Comparison of ENCODE assay signal across 32 mouse cellular contexts in genomic region chr11:82019793-82020192, GRCm38 (mm10). TPM values are rescaled to one million over a fixed set of nuclear protein-coding genes. Genes with fewer than 3 reads are reported as not detected.
DNase-seq lines count a peak whose midpoint lies in the region; ATAC-seq and TF ChIP-seq lines count a peak whose summit lies in the region.
"Had no signal": no experiment of that assay in that cellular context is flagged by ENCODE, and none has a peak within 500 bp of the region (broad histone marks: within the 10 kb centered on the region; RNA-seq: fewer than 3 reads in every experiment).

No protein-coding gene starts in this region.

- no peak for TF ChIP-seq EP300 in liver, postnatal 0 days (IDR thresholded peaks at IDR 0.05; ENCODE audit: low read depth)

- no peak for TF ChIP-seq CTCF in liver, adult 2 months (IDR thresholded peaks at IDR 0.05; ENCODE audit: low read depth, low read length)
- TF ChIP-seq CTCF in liver, postnatal 0 days (IDR thresholded peaks at IDR 0.05; ENCODE audit: low read depth), result no peak
- no peak for TF ChIP-seq CTCF in C2C12 (IDR thresholded peaks at IDR 0.05; ENCODE audit: control insufficient read depth, insufficient read depth, insufficient read length)

- DNase-seq in liver, adult 2 months (ENCODE audit: extremely low read depth, low read depth, low spot score), result peak; percentile 97
- DNase-seq in liver, postnatal 0 days, result no peak
- DNase-seq in 416B (ENCODE audit: low read depth), result peak; percentile 42
- peak; percentile 69 for DNase-seq in yolk sac, embryonic 10.5 days (ENCODE audit: low spot score)
- no peak for DNase-seq in T-cell, adult 2 months (ENCODE audit: low spot score)
- DNase-seq in adrenal gland, postnatal 14 days, result no peak
- DNase-seq: adrenal gland, adult 8-10 months; adrenal gland, postnatal 25 days; B cell, adult 2 months; cerebellum, adult 11 months; cerebellum, adult 18-20 months; cerebellum, adult 8-10 months; cerebellum, adult 9-11 months; cerebellum, postnatal 14 days; cerebellum, postnatal 36 days had no signal

- no peak for ATAC-seq in liver, postnatal 0 days
- ATAC-seq: activated CD4-positive, CD25-positive, alpha-beta regulatory T cell, adult 4 months; forebrain, embryonic 14.5 days; forebrain, embryonic 16.5 days had no signal

- no peaks in the 10 kb centered on the region for H3K27me3 ChIP-seq in liver, adult 2 months (ENCODE audit: control insufficient read depth, insufficient read depth, low read length)
- H3K27me3 ChIP-seq in liver, postnatal 0 days (ENCODE audit: insufficient read depth, low read length), result no peaks in the 10 kb centered on the region
- H3K27me3 ChIP-seq in C2C12 (ENCODE audit: control insufficient read depth, insufficient read depth, insufficient read length), result no peaks in the 10 kb centered on the region
- H3K27me3 ChIP-seq: embryonic facial prominence, embryonic 12.5 days; forebrain, embryonic 12.5 days had no signal

- no peak for TF ChIP-seq POLR2A in liver, adult 2 months (IDR thresholded peaks at IDR 0.05; ENCODE audit: extremely low read depth, insufficient read depth, low read length)

- no peaks in the 10 kb centered on the region for H3K79me3 ChIP-seq in C2C12 (ENCODE audit: low read depth)

- H3K4me2 ChIP-seq in liver, postnatal 0 days (ENCODE audit: low read depth, low read length), result no peak overlapping the region
- H3K4me2 ChIP-seq: embryonic facial prominence, embryonic 12.5 days; forebrain, embryonic 12.5 days had no signal

- no peak overlapping the region for H3K4me3 ChIP-seq in liver, adult 2 months (ENCODE audit: insufficient read depth, low read depth, low read length)
- H3K4me3 ChIP-seq in liver, postnatal 0 days (ENCODE audit: low read depth, low read length), result no peak overlapping the region
- no peak overlapping the region for H3K4me3 ChIP-seq in C2C12 (ENCODE audit: insufficient read depth, poor library complexity, severe bottlenecking)
- H3K4me3 ChIP-seq: embryonic facial prominence, embryonic 10.5 days; embryonic facial prominence, embryonic 12.5 days; erythroblast, embryonic 14.5 days; forebrain, embryonic 10.5 days; forebrain, embryonic 12.5 days had no signal

- H3K9me3 ChIP-seq in liver, postnatal 0 days (ENCODE audit: low read length), result no peaks in the 10 kb centered on the region
- H3K9me3 ChIP-seq: embryonic facial prominence, embryonic 10.5 days; embryonic facial prominence, embryonic 12.5 days; forebrain, embryonic 10.5 days; forebrain, embryonic 12.5 days had no signal

- H3K9ac ChIP-seq in liver, adult 2 months (ENCODE audit: low read depth, low read length), result no peak overlapping the region
- no peak overlapping the region for H3K9ac ChIP-seq in liver, postnatal 0 days (replicated peaks)
- H3K9ac ChIP-seq: embryonic facial prominence, embryonic 12.5 days; forebrain, embryonic 12.5 days had no signal

- no peaks in the 10 kb centered on the region for H3K79me2 ChIP-seq in liver, adult 2 months (ENCODE audit: control insufficient read depth, insufficient read depth, low read length)
- H3K79me2 ChIP-seq in C2C12 (ENCODE audit: control insufficient read depth, insufficient read depth), result no peaks in the 10 kb centered on the region

- H3K4me1 ChIP-seq in liver, adult 2 months (ENCODE audit: control insufficient read depth, insufficient read depth, low read length), result peaks cover 27% of the 10 kb centered on the region
- peaks cover 14% of the 10 kb centered on the region for H3K4me1 ChIP-seq in liver, postnatal 0 days (ENCODE audit: insufficient read depth)
- H3K4me1 ChIP-seq: embryonic facial prominence, embryonic 10.5 days; embryonic facial prominence, embryonic 12.5 days; forebrain, embryonic 10.5 days; forebrain, embryonic 12.5 days had no signal

- H3K27ac ChIP-seq in liver, adult 2 months (replicated peaks; ENCODE audit: insufficient read depth, low read depth, low read length), result peak overlapping the region; percentile 76
- no peak overlapping the region for H3K27ac ChIP-seq in liver, postnatal 0 days (ENCODE audit: low read depth)
- H3K27ac ChIP-seq: embryonic facial prominence, embryonic 10.5 days; embryonic facial prominence, embryonic 12.5 days; forebrain, embryonic 10.5 days; forebrain, embryonic 12.5 days had no signal

- no peak overlapping the region for H3ac ChIP-seq in C2C12 (ENCODE audit: control insufficient read depth, insufficient read length, low read depth)

- no peaks in the 10 kb centered on the region for H3K36me3 ChIP-seq in liver, adult 2 months (ENCODE audit: control insufficient read depth, insufficient read depth, low read length)
- H3K36me3 ChIP-seq in liver, postnatal 0 days (replicated peaks; ENCODE audit: insufficient read depth, low read length), result no peaks in the 10 kb centered on the region
- no peaks in the 10 kb centered on the region for H3K36me3 ChIP-seq in C2C12 (ENCODE audit: control insufficient read depth, insufficient read depth)
- H3K36me3 ChIP-seq: embryonic facial prominence, embryonic 10.5 days; embryonic facial prominence, embryonic 12.5 days; forebrain, embryonic 10.5 days; forebrain, embryonic 12.5 days had no signal

TF ChIP-seq in C2C12, 6 proteins besides CTCF, POLR2A, EP300 and RAD21:
- TF ChIP-seq CEBPB (IDR thresholded peaks at IDR 0.05; ENCODE audit: low read depth) (no peak), USF1 (IDR thresholded peaks at IDR 0.05; ENCODE audit: low read depth) (no peak), MYOD1 (IDR thresholded peaks at IDR 0.05; ENCODE audit: control insufficient read depth, insufficient read length, low read depth) (peak; percentile 31), FOSL1 (IDR thresholded peaks at IDR 0.05; ENCODE audit: insufficient read depth, low read length, poor library complexity, severe bottlenecking) (no peak), MAX (IDR thresholded peaks at IDR 0.05) (no peak)
TF ChIP-seq in C2C12: peak in this region for 1.

RNA-seq across cellular contexts. Expression of gene Ccl2, which starts 15.6 kb away (rescaled TPM):
- 0.18 and 0.94 TPM in 2 replicates for total RNA-seq in liver, adult 2 months (2014; rRNA removed)
- polyA plus RNA-seq in liver, adult 2 months (2012; rRNA removed), result 0.78 and 3.3 TPM in 2 replicates
- polyA plus RNA-seq in liver, postnatal 0 days (2015; fragmentation: Nextera tagmentation; extraction: Ambion mirVana), result 1.8 and 2.5 TPM in 2 replicates
- polyA plus RNA-seq in C2C12 (2012; fragmentation: generic; extraction: Trizol), result 31.4 TPM
- total RNA-seq in adrenal gland, postnatal 14 days (2021), result 1.4 and 1.9 TPM in 2 replicates
- polyA plus RNA-seq: activated CD4-positive, CD25-positive, alpha-beta regulatory T cell, adult 4 months; erythroblast, embryonic 14.5 days had no signal

RNA-seq across cellular contexts. Expression of gene Gm17268, which starts 18.6 kb away (rescaled TPM):
- not detected in 2 replicates for total RNA-seq in liver, adult 2 months (2014; rRNA removed)
- polyA plus RNA-seq in liver, adult 2 months (2012; rRNA removed), result not detected in 2 replicates
- not detected in 2 replicates for polyA plus RNA-seq in liver, postnatal 0 days (2015; fragmentation: Nextera tagmentation; extraction: Ambion mirVana)
- not detected for polyA plus RNA-seq in C2C12 (2012; fragmentation: generic; extraction: Trizol)
- total RNA-seq in adrenal gland, postnatal 14 days (2021), result not detected in 2 replicates
- total RNA-seq: adrenal gland, adult 18-20 months; adrenal gland, adult 8-10 months; adrenal gland, postnatal 25 days; adrenal gland, postnatal 4 days; common myeloid progenitor, adult 5-6 weeks; ES-E14; MEL had no signal
- polyA plus RNA-seq: activated CD4-positive, CD25-positive, alpha-beta regulatory T cell, adult 4 months; brain, embryonic 14.5 days; embryonic facial prominence, embryonic 10.5 days; embryonic facial prominence, embryonic 12.5 days; embryonic facial prominence, embryonic 14.5 days; erythroblast, embryonic 14.5 days; forebrain, embryonic 10.5 days; forebrain, embryonic 12.5 days; forebrain, embryonic 14.5 days; forebrain, embryonic 16.5 days; frontal cortex, adult 2 months had no signal

RNA-seq across cellular contexts. Expression of gene Ccl7, which starts 25.7 kb away (rescaled TPM):
- 0.18 and 0.20 TPM in 2 replicates for total RNA-seq in liver, adult 2 months (2014; rRNA removed)
- not detected in 2 replicates for polyA plus RNA-seq in liver, adult 2 months (2012; rRNA removed)
- polyA plus RNA-seq in liver, postnatal 0 days (2015; fragmentation: Nextera tagmentation; extraction: Ambion mirVana), result 0.51 and 1.1 TPM in 2 replicates
- polyA plus RNA-seq in C2C12 (2012; fragmentation: generic; extraction: Trizol), result 14.8 TPM
- not detected in 2 replicates for total RNA-seq in adrenal gland, postnatal 14 days (2021)
- total RNA-seq: adrenal gland, postnatal 4 days; common myeloid progenitor, adult 5-6 weeks; MEL had no signal
- polyA plus RNA-seq: activated CD4-positive, CD25-positive, alpha-beta regulatory T cell, adult 4 months; embryonic facial prominence, embryonic 10.5 days; erythroblast, embryonic 14.5 days had no signal

RNA-seq across cellular contexts. Expression of gene Ccl11, which starts 37.8 kb away (rescaled TPM):
- 0.09 TPM in 1 of 2 replicates, not detected in the other for total RNA-seq in liver, adult 2 months (2014; rRNA removed)
- 0.07 and 0.16 TPM in 2 replicates for polyA plus RNA-seq in liver, adult 2 months (2012; rRNA removed)
- polyA plus RNA-seq in liver, postnatal 0 days (2015; fragmentation: Nextera tagmentation; extraction: Ambion mirVana), result 0.09 TPM in 1 of 2 replicates, not detected in the other
- 0.04 TPM for polyA plus RNA-seq in C2C12 (2012; fragmentation: generic; extraction: Trizol)
- total RNA-seq in adrenal gland, postnatal 14 days (2021), result 5.1 and 7.8 TPM in 2 replicates
- total RNA-seq: common myeloid progenitor, adult 5-6 weeks; ES-E14; MEL had no signal
- polyA plus RNA-seq: activated CD4-positive, CD25-positive, alpha-beta regulatory T cell, adult 4 months; embryonic facial prominence, embryonic 10.5 days; erythroblast, embryonic 14.5 days; forebrain, embryonic 10.5 days; forebrain, embryonic 12.5 days; forebrain, embryonic 14.5 days; forebrain, embryonic 16.5 days had no signal

RNA-seq across cellular contexts. Expression of gene Asic2, which starts 51.5 kb away (rescaled TPM):
- total RNA-seq in liver, adult 2 months (2014; rRNA removed), result under 0.01 TPM in 1 of 2 replicates, not detected in the other
- not detected in 2 replicates for polyA plus RNA-seq in liver, adult 2 months (2012; rRNA removed)
- polyA plus RNA-seq in liver, postnatal 0 days (2015; fragmentation: Nextera tagmentation; extraction: Ambion mirVana), result not detected in 2 replicates
- polyA plus RNA-seq in C2C12 (2012; fragmentation: generic; extraction: Trizol), result not detected
- total RNA-seq in adrenal gland, postnatal 14 days (2021), result 1.7 and 2.7 TPM in 2 replicates
- total RNA-seq: common myeloid progenitor, adult 5-6 weeks; MEL had no signal
- polyA plus RNA-seq: activated CD4-positive, CD25-positive, alpha-beta regulatory T cell, adult 4 months; erythroblast, embryonic 14.5 days had no signal

Comparison
In these comparisons a context has a peak if more than half of its experiments do, and no peak if none do; other contexts are left out.
1. DNase-seq: peak in liver, adult 2 months (single experiment), 416B (single experiment) and yolk sac, embryonic 10.5 days (single experiment); none in liver, postnatal 0 days (single experiment), T-cell, adult 2 months (single experiment) and adrenal gland, postnatal 14 days (single experiment).